Mouse (Mus musculus) thymus, adult 2 months (tissue): ENCODE measurements at regions not wholly inside any gene's neighbourhood (a gene's known extent, or its start where the extent isn't known, plus 50 kb on each side); places are given as distances from the start of the nearest gene placed in this dataset.

Experiments
- DNase-seq: peaks from one replicate; pipeline ENCODE4 v3.0.0; 2021
- H3K27ac ChIP-seq: fragments of 200-500 bp; 2 replicates; pipeline ENCODE4 v1.5.1; 2012; ENCODE audit warnings: low read length, control low read depth; ENCODE audit not compliant: control insufficient read depth, insufficient read depth
- H3K27me3 ChIP-seq: fragments of 200-500 bp; 2 replicates; pipeline ENCODE4 v1.6.1; 2012; ENCODE audit warnings: mild to moderate bottlenecking, low read length, moderate library complexity, mixed read lengths; ENCODE audit not compliant: control insufficient read depth, insufficient read depth
- H3K36me3 ChIP-seq: fragments of 200-500 bp; 2 replicates; pipeline ENCODE4 v1.6.1; 2012; ENCODE audit warnings: mild to moderate bottlenecking, low read length, moderate library complexity; ENCODE audit not compliant: control insufficient read depth, insufficient read depth
- H3K4me1 ChIP-seq: fragments of 200-500 bp; replicated peaks from 2 replicates; pipeline ENCODE4 v1.6.1; 2012; ENCODE audit warnings: low read length; ENCODE audit not compliant: control insufficient read depth, insufficient read depth
- H3K4me3 ChIP-seq: fragments of 200-500 bp; 2 replicates; pipeline ENCODE4 v1.5.1; 2012; ENCODE audit warnings: mild to moderate bottlenecking, low read length, control low read depth, moderate library complexity; ENCODE audit not compliant: control insufficient read depth, insufficient read depth
- CTCF ChIP-seq: fragments of 200-500 bp; IDR thresholded peaks from 2 replicates; pipeline ENCODE4 v1.5.1; 2012; ENCODE audit warnings: mild to moderate bottlenecking, control low read depth, low read length, moderate library complexity, borderline replicate concordance; ENCODE audit not compliant: control insufficient read depth, poor library complexity, insufficient read depth; ENCODE audit errors: extremely low read depth
- POLR2A ChIP-seq: fragments of 200-500 bp; IDR thresholded peaks from 2 replicates; pipeline ENCODE4 v1.6.1; 2012; ENCODE audit warnings: mild to moderate bottlenecking, low read length, control low read depth, moderate library complexity; ENCODE audit not compliant: control insufficient read depth, poor library complexity, insufficient read depth; ENCODE audit errors: extremely low read depth
- WGBS: fragments of 180-500 bp; shearing (Covaris S2); methylation state at CpG from one replicate; pipeline ENCODE4 v1.1.7; 2018; 5-methylcytosine and 5-hydroxymethylcytosine counted together

GRCm38 (mm10) chr8:35143018-35143656 lies 622.5 kb upstream of the Gm19410 start:
- Histone ChIP-seq H3K4me3 (no peak overlapping the region), H3K27me3 (no peaks in the 10 kb centered on the region), H3K4me1 (no peaks in the 10 kb centered on the region), H3K27ac (no peak overlapping the region), H3K36me3 (no peaks in the 10 kb centered on the region)
- DNase-seq, result no peak
- no peak for TF ChIP-seq POLR2A
- no peak for TF ChIP-seq CTCF
- 82% methylated on average over 8 of the region's 8 CpGs for WGBS

- no peak for TF ChIP-seq POLR2A
- no peak for TF ChIP-seq CTCF
- Histone ChIP-seq H3K36me3 (no peaks in the 10 kb centered on the region), H3K27me3 (no peaks in the 10 kb centered on the region), H3K27ac (no peak overlapping the region), H3K4me3 (no peak overlapping the region), H3K4me1 (no peaks in the 10 kb centered on the region)
- WGBS, result 88% methylated on average over 7 of the region's 7 CpGs
- no peak for DNase-seq
Measured at GRCm38 (mm10) chr8:35143684-35144083, 621.9 kb upstream of the Gm19410 start.

DNA sequence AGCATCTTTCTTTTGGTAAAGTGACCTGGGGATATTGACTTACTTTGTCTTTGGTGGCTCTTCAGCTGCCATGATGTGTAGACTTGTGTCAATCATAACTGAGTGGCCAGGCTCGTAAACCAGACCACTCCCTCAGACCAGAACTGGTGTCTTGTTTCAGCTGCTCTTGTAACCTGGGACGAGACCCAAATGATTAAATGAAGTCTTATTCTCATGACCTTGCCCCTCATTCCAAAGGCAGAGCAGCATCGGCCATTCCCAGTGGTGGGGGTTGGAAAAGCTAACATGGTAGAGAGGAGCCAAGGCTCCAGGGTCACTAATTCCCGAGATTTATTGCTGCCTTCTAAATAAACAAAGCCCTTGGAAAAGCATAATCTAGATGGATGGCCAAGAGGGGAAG lies 621.2 kb upstream of the Gm19410 start:
- no peaks in the 10 kb centered on the region for H3K27me3 ChIP-seq
- no peaks in the 10 kb centered on the region for H3K4me1 ChIP-seq
- 77% methylated on average over 4 of the region's 4 CpGs for WGBS
- TF ChIP-seq POLR2A (no peak), CTCF (no peak)
- no peaks in the 10 kb centered on the region for H3K36me3 ChIP-seq
- H3K27ac ChIP-seq, result no peak overlapping the region
- no peak for DNase-seq
- no peak overlapping the region for H3K4me3 ChIP-seq

DNA sequence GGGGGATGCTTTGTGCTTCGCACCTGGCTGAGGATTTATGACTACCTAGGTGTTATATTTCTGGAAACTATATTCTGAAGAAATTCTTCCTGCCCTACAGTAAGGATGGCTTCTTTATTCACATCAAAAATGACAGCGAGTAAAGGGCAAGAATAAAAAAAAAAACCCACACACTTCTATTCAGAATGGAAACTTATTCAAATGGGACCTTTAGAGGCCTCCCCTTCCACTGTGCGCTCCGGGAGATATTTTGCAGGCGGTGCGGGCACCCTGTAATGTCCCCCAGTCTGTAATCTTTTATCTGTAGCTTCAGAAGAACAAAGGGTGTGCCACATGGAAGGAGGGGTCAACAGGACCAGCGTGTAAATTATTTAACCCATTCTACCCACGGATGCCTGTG lies 618.1 kb upstream of the Gm19410 start:
- no peak overlapping the region for H3K27ac ChIP-seq
- WGBS, result 97% methylated on average over 8 of the region's 8 CpGs
- no peaks in the 10 kb centered on the region for H3K27me3 ChIP-seq
- H3K36me3 ChIP-seq, result no peaks in the 10 kb centered on the region
- TF ChIP-seq POLR2A (no peak), CTCF (no peak)
- no peak for DNase-seq
- no peak overlapping the region for H3K4me3 ChIP-seq
- H3K4me1 ChIP-seq, result no peaks in the 10 kb centered on the region

DNA sequence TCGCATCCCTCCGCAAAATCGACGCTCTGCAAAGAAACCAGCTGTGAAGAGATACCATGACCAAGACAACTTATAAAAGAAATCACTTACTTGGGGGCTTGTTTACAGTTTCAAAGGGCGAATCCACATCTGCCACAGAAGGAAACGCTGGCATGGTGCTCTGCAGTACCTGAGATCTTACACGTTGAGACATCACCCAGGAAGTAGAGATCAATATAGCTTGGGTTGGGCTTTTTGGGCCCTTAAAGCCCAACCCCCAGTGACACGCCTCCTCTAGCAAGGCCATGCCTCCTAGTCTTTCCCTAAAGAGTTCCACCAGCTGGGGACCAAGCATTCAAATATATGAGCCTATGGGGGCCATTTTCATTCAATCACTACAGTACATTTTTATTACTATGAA lies 617.6 kb upstream of the Gm19410 start:
- no peak for TF ChIP-seq POLR2A
- TF ChIP-seq CTCF, result no peak
- no peak overlapping the region for H3K27ac ChIP-seq
- no peak for DNase-seq
- H3K4me3 ChIP-seq, result no peak overlapping the region
- no peaks in the 10 kb centered on the region for H3K4me1 ChIP-seq
- H3K36me3 ChIP-seq, result no peaks in the 10 kb centered on the region
- H3K27me3 ChIP-seq, result no peaks in the 10 kb centered on the region
- WGBS, result 98% methylated on average over 8 of the region's 8 CpGs

DNA sequence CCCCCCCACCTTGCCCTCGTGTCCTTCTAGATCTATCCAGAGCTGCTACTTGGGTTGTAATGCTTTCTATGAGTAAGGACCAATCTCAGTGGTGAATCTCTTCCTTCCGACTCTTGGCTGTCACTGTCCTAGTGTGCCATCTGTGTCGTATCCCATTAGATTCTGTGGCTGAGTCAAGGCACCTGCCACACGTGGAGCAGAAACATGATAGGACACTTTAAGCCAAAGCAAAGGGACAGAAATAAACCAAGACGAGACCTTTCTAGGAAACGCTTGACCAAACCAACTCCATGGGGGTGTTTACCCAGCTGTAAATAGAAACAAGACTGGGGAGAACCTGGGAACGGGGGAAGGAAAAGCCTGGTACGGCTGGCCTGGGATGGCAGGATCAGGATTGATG lies 613.0 kb upstream of the Gm19410 start:
- H3K36me3 ChIP-seq, result no peaks in the 10 kb centered on the region
- 86% methylated on average over 8 of the region's 8 CpGs for WGBS

DNA sequence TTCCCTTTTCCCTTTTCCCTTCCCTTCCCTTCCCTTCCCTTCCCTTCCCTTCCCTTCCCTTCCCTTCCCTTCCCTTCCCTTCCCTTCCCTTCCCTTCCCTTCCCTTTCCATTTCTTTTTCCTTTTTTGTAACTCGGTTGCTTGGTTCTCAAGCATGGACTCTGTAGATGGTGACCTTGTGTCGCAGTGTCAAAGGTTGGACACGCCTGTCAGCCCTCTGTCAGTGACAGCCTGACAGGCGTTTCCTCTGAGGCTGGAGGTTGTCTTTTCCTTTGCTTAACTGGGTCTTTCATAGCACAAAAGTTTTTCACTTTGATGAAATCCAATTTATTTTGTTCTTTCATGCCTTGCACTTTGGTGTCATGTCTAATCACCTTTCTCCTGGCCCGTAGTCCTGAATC lies 609.3 kb upstream of the Gm19410 start:
- 85% methylated on average over 5 of the region's 5 CpGs for WGBS
- no peaks in the 10 kb centered on the region for H3K27me3 ChIP-seq
- no peak for TF ChIP-seq CTCF
- TF ChIP-seq POLR2A, result no peak
- no peaks in the 10 kb centered on the region for H3K36me3 ChIP-seq
- H3K4me3 ChIP-seq, result no peak overlapping the region
- H3K4me1 ChIP-seq, result 0 out of 2 replicates have a peak, but pooled peaks cover 4% of the 10 kb centered on the region
- no peak for DNase-seq
- no peak overlapping the region for H3K27ac ChIP-seq

More for the DNA sequence above, 613.0 kb upstream of the Gm19410 start:
- H3K27ac ChIP-seq, result no peak overlapping the region
- DNase-seq, result no peak
- no peaks in the 10 kb centered on the region for H3K27me3 ChIP-seq
- TF ChIP-seq CTCF, result no peak
- no peak for TF ChIP-seq POLR2A
- H3K4me3 ChIP-seq, result no peak overlapping the region
- no peaks in the 10 kb centered on the region for H3K4me1 ChIP-seq
